Mouse (Mus musculus) CH12.LX (cell line): ENCODE results near the gene Tex13b. TPM values are rescaled to one million over a fixed set of nuclear protein-coding genes. Genes with fewer than 3 reads are reported as not detected.

Experiments used
- DNase-seq: peaks from one replicate; pipeline ENCODE4 v3.0.0-alpha.2; 2013; ENCODE audit errors: extremely low read depth
- H3K27ac ChIP-seq: 2 replicates; pipeline ENCODE4 v1.5.1; 2012; ENCODE audit warnings: low read depth, mild to moderate bottlenecking, control low read depth, moderate library complexity; ENCODE audit not compliant: insufficient read depth
- H3K27me3 ChIP-seq: replicated peaks from 2 replicates; pipeline ENCODE3; 2012; ENCODE audit warnings: inconsistent platforms
- H3K36me3 ChIP-seq, 2 experiments: replicated peaks in 1 of 2; 2 replicates each; pipeline versions ENCODE3 to v1.6.1; 2012; ENCODE audit warnings: inconsistent platforms in 1 of 2, low read length in 1 of 2, mild to moderate bottlenecking in 1 of 2, mixed read lengths in 1 of 2, moderate library complexity in 1 of 2; ENCODE audit not compliant: control insufficient read depth in 1 of 2, insufficient read depth in 1 of 2
- H3K4me1 ChIP-seq, 2 experiments: 2 replicates each; pipeline ENCODE4 v1.6.1; 2012; ENCODE audit warnings: inconsistent platforms in 1 of 2, moderate library complexity in 1 of 2; ENCODE audit not compliant: insufficient read depth in 2 of 2, control insufficient read depth in 1 of 2
- H3K4me2 ChIP-seq: 2 replicates; pipeline ENCODE4 v1.6.1; 2012; ENCODE audit warnings: low read depth, mild to moderate bottlenecking, control low read depth; ENCODE audit not compliant: poor library complexity, insufficient read depth, severe bottlenecking
- H3K4me3 ChIP-seq, 3 experiments: fragments of 150-350 bp in 1 of 3; sonication (generic) in 1 of 3; replicated peaks in 1 of 3; 2 replicates each; pipeline versions ENCODE3 to v1.5.1; 2011 to 2012; ENCODE audit warnings: low read depth in 2 of 3, low read length in 2 of 3, mild to moderate bottlenecking in 2 of 3, moderate library complexity in 2 of 3, control low read depth in 1 of 3, improper control_type of control experiment in 1 of 3, inconsistent platforms in 1 of 3, mixed read lengths in 1 of 3; ENCODE audit not compliant: poor library complexity in 1 of 3
- H3K79me2 ChIP-seq: replicated peaks from 2 replicates; pipeline ENCODE4 v1.6.1; 2012; ENCODE audit warnings: mild to moderate bottlenecking, moderate library complexity; ENCODE audit not compliant: control insufficient read depth, poor library complexity, insufficient read depth, severe bottlenecking; ENCODE audit errors: extremely low read depth
- H3K9ac ChIP-seq: 2 replicates; pipeline ENCODE4 v1.6.1; 2012; ENCODE audit warnings: low read depth, mild to moderate bottlenecking, control low read depth, moderate library complexity; ENCODE audit not compliant: insufficient read depth
- H3K9me3 ChIP-seq: replicated peaks from 2 replicates; pipeline ENCODE3; 2012; ENCODE audit warnings: low read length, inconsistent platforms, mixed read lengths
- BHLHE40 ChIP-seq: IDR thresholded peaks from 2 replicates; pipeline ENCODE4 v1.6.1; 2011; ENCODE audit warnings: mild to moderate bottlenecking, low read depth, low read length, improper control_type of control experiment
- CHD1 ChIP-seq: IDR thresholded peaks from 2 replicates; pipeline ENCODE4 v1.6.1; 2012; ENCODE audit warnings: low read depth, low read length, improper control_type of control experiment, inconsistent platforms
- CHD2 ChIP-seq: IDR thresholded peaks from 2 replicates; pipeline ENCODE4 v1.6.1; 2011; ENCODE audit warnings: low read length, improper control_type of control experiment
- CTCF ChIP-seq, 2 experiments: IDR thresholded peaks in 1 of 2; conservative IDR thresholded peaks in 1 of 2; 2 replicates each; pipeline ENCODE4 v1.5.1; 2011 to 2012; ENCODE audit warnings: low read depth in 2 of 2, low read length in 2 of 2, improper control_type of control experiment in 1 of 2, inconsistent platforms in 1 of 2, mild to moderate bottlenecking in 1 of 2, moderate library complexity in 1 of 2
- E2F4 ChIP-seq: IDR thresholded peaks from 2 replicates; pipeline ENCODE4 v1.6.1; 2011; ENCODE audit warnings: low read depth, low read length, improper control_type of control experiment; ENCODE audit not compliant: insufficient replicate concordance
- ELF1 ChIP-seq: IDR thresholded peaks from 2 replicates; pipeline ENCODE4 v1.6.1; 2014; ENCODE audit warnings: low read depth, mild to moderate bottlenecking, inconsistent platforms, low read length, improper control_type of control experiment
- EP300 ChIP-seq: IDR thresholded peaks from 2 replicates; pipeline ENCODE4 v1.6.1; 2011; ENCODE audit warnings: low read length, improper control_type of control experiment
- ETS1 ChIP-seq: conservative IDR thresholded peaks from 2 replicates; pipeline ENCODE4 v1.6.1; 2012; ENCODE audit warnings: low read depth, mild to moderate bottlenecking, inconsistent platforms, low read length, improper control_type of control experiment, moderate library complexity
- GABPA ChIP-seq: IDR thresholded peaks from 2 replicates; pipeline ENCODE4 v1.6.1; 2012; ENCODE audit warnings: low read depth, low read length, improper control_type of control experiment, inconsistent platforms; ENCODE audit not compliant: insufficient replicate concordance
- HCFC1 ChIP-seq: IDR thresholded peaks from 2 replicates; pipeline ENCODE4 v1.6.1; 2012; ENCODE audit warnings: low read depth, mild to moderate bottlenecking, inconsistent platforms, low read length, improper control_type of control experiment
- IRF4 ChIP-seq: IDR thresholded peaks from 2 replicates; pipeline ENCODE4 v1.6.1; 2014; ENCODE audit warnings: low read depth, mild to moderate bottlenecking, inconsistent platforms, low read length, improper control_type of control experiment
- JUN ChIP-seq: IDR thresholded peaks from 2 replicates; pipeline ENCODE4 v1.6.1; 2011; ENCODE audit warnings: low read depth, mild to moderate bottlenecking, low read length, improper control_type of control experiment, moderate library complexity; ENCODE audit not compliant: insufficient read depth
- JUND ChIP-seq: conservative IDR thresholded peaks from 2 replicates; pipeline ENCODE4 v1.6.1; 2011; ENCODE audit warnings: low read depth, low read length, improper control_type of control experiment
- KAT2A ChIP-seq: IDR thresholded peaks from 2 replicates; pipeline ENCODE4 v1.6.1; 2012; ENCODE audit warnings: low read length, improper control_type of control experiment, inconsistent platforms; ENCODE audit not compliant: insufficient replicate concordance
- MAFK ChIP-seq: IDR thresholded peaks from 2 replicates; pipeline ENCODE4 v1.6.1; 2011; ENCODE audit warnings: low read length, improper control_type of control experiment; ENCODE audit not compliant: insufficient replicate concordance
- MAX ChIP-seq: IDR thresholded peaks from 2 replicates; pipeline ENCODE4 v1.6.1; 2011; ENCODE audit warnings: low read length, improper control_type of control experiment
- MAZ ChIP-seq: IDR thresholded peaks from 2 replicates; pipeline ENCODE4 v1.6.1; 2012; ENCODE audit warnings: low read depth, mild to moderate bottlenecking, inconsistent platforms, low read length, improper control_type of control experiment, moderate library complexity
- MEF2A ChIP-seq: IDR thresholded peaks from 2 replicates; pipeline ENCODE4 v1.6.1; 2014; ENCODE audit warnings: low read depth, mild to moderate bottlenecking, inconsistent platforms, low read length, improper control_type of control experiment, borderline replicate concordance
- MXI1 ChIP-seq: IDR thresholded peaks from 2 replicates; pipeline ENCODE4 v1.6.1; 2011; ENCODE audit warnings: mild to moderate bottlenecking, low read depth, low read length, improper control_type of control experiment
- MYC ChIP-seq: IDR thresholded peaks from 2 replicates; pipeline ENCODE4 v1.6.1; 2011; ENCODE audit warnings: low read depth, mild to moderate bottlenecking, improper control_type of control experiment, low read length
- NELFE ChIP-seq: IDR thresholded peaks from 2 replicates; pipeline ENCODE4 v1.6.1; 2011; ENCODE audit warnings: low read depth, low read length, improper control_type of control experiment
- NRF1 ChIP-seq: IDR thresholded peaks from 2 replicates; pipeline ENCODE4 v1.6.1; 2014; ENCODE audit warnings: low read depth, mild to moderate bottlenecking, inconsistent platforms, low read length, improper control_type of control experiment, moderate library complexity
- PAX5 ChIP-seq: IDR thresholded peaks from 2 replicates; pipeline ENCODE4 v1.6.1; 2012; ENCODE audit warnings: low read length, inconsistent platforms, mixed read lengths
- POLR2A ChIP-seq: IDR thresholded peaks from 2 replicates; pipeline ENCODE4 v1.6.1; 2011; ENCODE audit warnings: low read depth, mild to moderate bottlenecking, improper control_type of control experiment, low read length
- POLR2AphosphoS2 ChIP-seq: IDR thresholded peaks from 2 replicates; pipeline ENCODE4 v1.6.1; 2011; ENCODE audit warnings: low read depth, low read length, improper control_type of control experiment
- RAD21 ChIP-seq: IDR thresholded peaks from 2 replicates; pipeline ENCODE4 v1.6.1; 2011; ENCODE audit warnings: low read depth, mild to moderate bottlenecking, low read length, improper control_type of control experiment, moderate library complexity
- RCOR1 ChIP-seq: conservative IDR thresholded peaks from 2 replicates; pipeline ENCODE4 v1.6.1; 2012; ENCODE audit warnings: low read depth, mild to moderate bottlenecking, inconsistent platforms, low read length, improper control_type of control experiment
- SIN3A ChIP-seq: IDR thresholded peaks from 2 replicates; pipeline ENCODE4 v1.6.1; 2012; ENCODE audit warnings: low read length, improper control_type of control experiment, inconsistent platforms
- SMC3 ChIP-seq: IDR thresholded peaks from 2 replicates; pipeline ENCODE4 v1.6.1; 2011; ENCODE audit warnings: low read depth, low read length, improper control_type of control experiment
- TBP ChIP-seq: conservative IDR thresholded peaks from 2 replicates; pipeline ENCODE4 v1.6.1; 2011; ENCODE audit warnings: low read depth, low read length, improper control_type of control experiment
- TCF12 ChIP-seq: IDR thresholded peaks from 2 replicates; pipeline ENCODE4 v1.6.1; 2014; ENCODE audit warnings: low read depth, mild to moderate bottlenecking, inconsistent platforms, low read length, improper control_type of control experiment
- UBTF ChIP-seq: IDR thresholded peaks from 2 replicates; pipeline ENCODE4 v1.6.1; 2012; ENCODE audit warnings: low read depth, mild to moderate bottlenecking, inconsistent platforms, low read length, improper control_type of control experiment, moderate library complexity
- USF1 ChIP-seq: IDR thresholded peaks from 2 replicates; pipeline ENCODE4 v1.6.1; 2014; ENCODE audit warnings: low read depth, mild to moderate bottlenecking, inconsistent platforms, low read length, improper control_type of control experiment
- USF2 ChIP-seq: conservative IDR thresholded peaks from 2 replicates; pipeline ENCODE4 v1.6.1; 2011; ENCODE audit warnings: low read depth, low read length, improper control_type of control experiment
- ZC3H11A ChIP-seq: IDR thresholded peaks from 2 replicates; pipeline ENCODE4 v1.6.1; 2012; ENCODE audit warnings: low read depth, mild to moderate bottlenecking, inconsistent platforms, low read length, improper control_type of control experiment
- ZKSCAN1 ChIP-seq: IDR thresholded peaks from 2 replicates; pipeline ENCODE4 v1.6.1; 2012; ENCODE audit warnings: low read depth, inconsistent platforms, low read length, improper control_type of control experiment, borderline replicate concordance
- ZMIZ1 ChIP-seq: IDR thresholded peaks from 2 replicates; pipeline ENCODE4 v1.6.1; 2012; ENCODE audit warnings: low read depth, mild to moderate bottlenecking, inconsistent platforms, low read length, improper control_type of control experiment
- ZNF384 ChIP-seq: IDR thresholded peaks from 2 replicates; pipeline ENCODE4 v1.6.1; 2012; ENCODE audit warnings: low read depth, low read length, improper control_type of control experiment, inconsistent platforms
- dilution Hi-C: fragments of 300-500 bp; cut with MboI; formaldehyde crosslinking; loops from 2 replicates; pipeline ENCODE4 v1.14.3; 2020; ENCODE audit warnings: low sequenced_read_pairs; ENCODE audit not compliant: extremely low pct_unique_long_range_greater_than_20kb, extremely low pct_ligation_motif_present
- in situ Hi-C: fragments of 300-500 bp; cut with MboI; formaldehyde crosslinking; loops from 3 replicates; pipeline ENCODE4 v1.14.3; 2019; ENCODE audit warnings: low sequenced_read_pairs, low pct_ligation_motif_present, low pct_unique_long_range_greater_than_20kb, mixed read lengths
- polyA plus RNA-seq: library from polyadenylated mRNA; unstranded; fragments of >175 nt; gene quantifications from 2 replicates; pipeline ENCODE4 v1.2.1, GENCODE M21; 2012; ENCODE audit warnings: low read depth; ENCODE audit not compliant: insufficient read length
- total RNA-seq, 2 experiments: library from RNA; depleted of rRNA; stranded (reverse); fragments of 300-350 nt in 1 of 2; fragments of >200 nt in 1 of 2; gene quantifications; 2 replicates each; pipeline ENCODE4 v1.2.3; 2012 to 2014

Gene Tex13b
- total and polyA plus RNA-seq, 3 experiments, result 44.2 to 78.8 (median 77.9) TPM

DNA sequence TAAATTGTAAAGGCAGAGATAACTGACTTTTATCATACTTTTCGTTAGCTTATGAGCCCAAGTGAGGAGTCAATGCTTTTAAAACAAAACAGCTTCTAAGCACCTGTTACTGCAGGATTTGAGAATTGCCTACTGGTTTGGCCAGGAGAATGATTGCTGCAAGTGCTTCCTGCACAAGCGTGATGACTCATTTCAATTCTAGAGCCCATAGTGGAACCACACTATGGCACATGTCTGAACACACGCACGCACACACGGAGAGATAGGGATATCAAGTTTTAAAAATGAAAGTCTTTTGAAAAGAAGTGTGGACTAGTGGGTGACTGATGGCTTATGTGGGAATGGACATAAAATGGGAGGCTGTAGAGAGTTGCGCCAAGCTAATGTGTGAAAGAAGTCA, 49.5 kb upstream of the Tex13b start:
- dilution Hi-C loops, result no loop called here
- TF ChIP-seq MYC (peak; percentile 63; the same call in 1 of the 2 replicates), E2F4 (no peak), TCF12 (no peak), MEF2A (no peak), USF1 (no peak), SMC3 (no peak), CHD1 (no peak), JUN (peak; percentile 25; the same call in 1 of the 2 replicates), CTCF (conservative IDR thresholded peaks at IDR 0.05 in 1 of 2, IDR thresholded peaks at IDR 0.05 in 1 of 2; ENCODE audit: low read depth in 2 of 2, low read length in 2 of 2) (no peak), ZNF384 (no peak), POLR2A (no peak), GABPA (no peak), JUND (peak; percentile 66; the same call in 1 of the 2 replicates), TBP (no peak), MAFK (no peak), ELF1 (no peak), SIN3A (no peak), CHD2 (no peak), ZKSCAN1 (no peak), ZC3H11A (no peak), MAX (no peak), RAD21 (no peak), USF2 (no peak), ZMIZ1 (no peak), NELFE (no peak), HCFC1 (no peak), POLR2AphosphoS2 (no peak), PAX5 (no peak), IRF4 (peak; percentile 76), RCOR1 (no peak), EP300 (peak; percentile 54), KAT2A (no peak), NRF1 (no peak), MAZ (no peak), MXI1 (no peak), UBTF (no peak), BHLHE40 (peak; percentile 89), ETS1 (0 out of 2 replicates have a peak, but pooled peaks have one; percentile 21)
- no peaks in the 10 kb centered on the region for H3K36me3 ChIP-seq
- H3K79me2 ChIP-seq, result no peaks in the 10 kb centered on the region
- H3K9me3 ChIP-seq, result no peaks in the 10 kb centered on the region
- H3K27ac ChIP-seq, result no peak overlapping the region
- no peak overlapping the region for H3K9ac ChIP-seq
- DNase-seq, result no peak
- in situ Hi-C loops, result no loop called here
- peaks cover 0 to 22% of the 10 kb centered on the region in 2 experiments; a peak in 2 of 4 replicates for H3K4me1 ChIP-seq
- no peaks in the 10 kb centered on the region for H3K27me3 ChIP-seq
- H3K4me3 ChIP-seq, result no peak overlapping the region
- H3K4me2 ChIP-seq, result no peak overlapping the region
